Mouse (Mus musculus) bone marrow, adult 2 months (tissue): Measurements from ENCODE around the gene Xlr5b.
"Not testable (repeated sequence)": the region's sequence is repeated elsewhere in the genome, so short reads cannot be mapped to it uniquely, and the experiment has no call there.

ENCODE experiments used
- CTCF ChIP-seq: fragments of 200-500 bp; IDR thresholded peaks from 2 replicates; pipeline ENCODE4 v1.5.1; 2011; ENCODE audit warnings: low read length, control low read depth; ENCODE audit not compliant: control insufficient read depth, insufficient read depth
- POLR2A ChIP-seq: fragments of 200-500 bp; IDR thresholded peaks from 2 replicates; pipeline ENCODE4 v1.6.1; 2011; ENCODE audit warnings: low read depth, mild to moderate bottlenecking, control low read depth, low read length, borderline replicate concordance; ENCODE audit not compliant: control insufficient read depth

DNA sequence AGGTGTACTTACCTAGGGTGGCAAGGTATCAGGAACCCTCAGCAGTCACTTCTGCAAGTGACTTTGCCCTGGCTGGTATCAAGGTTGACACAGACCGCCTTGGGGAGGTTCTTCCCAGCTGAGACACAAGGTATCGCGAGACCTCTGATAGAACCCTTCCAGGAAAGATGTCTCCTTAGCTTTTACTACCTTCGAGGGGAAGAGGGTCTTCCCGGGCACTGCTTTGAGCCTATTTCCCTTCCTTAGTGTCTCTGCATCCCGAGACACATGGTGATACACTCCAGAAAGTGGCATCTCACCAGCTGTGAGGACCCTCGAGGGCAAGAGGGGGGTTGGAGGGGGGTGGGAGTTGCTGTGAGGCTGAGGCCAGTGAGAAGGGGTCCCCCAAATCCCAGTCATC lies 754 bp downstream of the Xlr5b start, which contains the start of gene DXBay18:
- TF ChIP-seq CTCF, POLR2A: not testable (repeated sequence)
